Comparison of ENCODE assay signal across 8 mouse cellular contexts in the genomic region with DNA sequence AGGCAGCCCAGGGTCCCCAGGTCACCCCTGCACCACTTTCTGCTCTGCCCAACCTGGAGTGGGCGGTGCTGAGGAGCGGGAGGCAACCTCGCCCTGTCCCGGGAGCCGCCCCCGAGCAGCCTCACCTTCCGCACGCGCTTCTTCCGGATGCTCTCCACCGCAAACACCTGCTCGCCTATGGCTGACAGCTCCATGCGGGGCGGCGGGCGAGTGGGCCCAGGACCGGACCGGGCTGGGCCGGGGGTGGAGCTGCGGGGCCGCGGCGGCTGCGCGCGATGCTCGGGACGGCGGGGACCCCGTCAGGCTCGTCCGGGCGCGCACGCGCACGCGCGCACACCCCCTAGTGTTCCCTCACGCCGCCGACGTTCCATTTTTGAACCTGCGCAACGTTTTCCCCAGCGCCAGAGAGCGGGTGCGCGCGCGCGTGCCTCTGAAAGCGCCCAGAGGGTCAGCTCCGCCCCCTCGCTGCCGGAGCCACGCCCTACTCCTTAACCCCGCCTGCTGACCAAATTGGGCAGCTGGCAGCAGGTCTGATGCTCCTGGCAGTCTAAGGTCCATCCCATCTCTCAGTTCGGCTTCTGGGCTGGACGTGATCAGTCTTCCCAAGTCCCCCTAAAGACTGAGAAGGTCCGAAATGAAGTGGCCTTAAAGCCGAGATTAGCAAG. TPM values are rescaled to one million over a fixed set of nuclear protein-coding genes. Genes with fewer than 3 reads are reported as not detected.
DNase-seq lines count a peak whose midpoint lies in the region; ATAC-seq and TF ChIP-seq lines count a peak whose summit lies in the region.

No protein-coding gene starts in this region.

- no peak overlapping the region for H3K27ac ChIP-seq in embryonic facial prominence, embryonic 11.5 days (replicated peaks; ENCODE audit: low read depth, low read length)
- peak overlapping the region; percentile 40 for H3K27ac ChIP-seq in kidney, adult 2 months (ENCODE audit: insufficient read depth, low read depth, low read length)
- no peak overlapping the region for H3K27ac ChIP-seq in limb, embryonic 11.5 days (replicated peaks; ENCODE audit: low read depth, low read length)
- H3K27ac ChIP-seq in midbrain, embryonic 13.5 days, result no peak overlapping the region
- peak overlapping the region; percentile 47 for H3K27ac ChIP-seq in small intestine, adult 2 months (ENCODE audit: insufficient read depth, low read depth, low read length)

- H3K36me3 ChIP-seq in embryonic facial prominence, embryonic 11.5 days (replicated peaks; ENCODE audit: control insufficient read depth, insufficient read depth, low read depth, low read length), result no peaks in the 10 kb centered on the region
- no peaks in the 10 kb centered on the region for H3K36me3 ChIP-seq in kidney, adult 2 months (ENCODE audit: control insufficient read depth, insufficient read depth, low read length)
- no peaks in the 10 kb centered on the region for H3K36me3 ChIP-seq in limb, embryonic 11.5 days (ENCODE audit: control insufficient read depth, insufficient read depth, low read length)
- H3K36me3 ChIP-seq in midbrain, embryonic 13.5 days, result no peaks in the 10 kb centered on the region
- H3K36me3 ChIP-seq in small intestine, adult 2 months (ENCODE audit: control insufficient read depth, insufficient read depth, low read length), result no peaks in the 10 kb centered on the region

- peaks cover 18% of the 10 kb centered on the region for H3K27me3 ChIP-seq in embryonic facial prominence, embryonic 11.5 days (ENCODE audit: control insufficient read depth, insufficient read depth, low read length)
- H3K27me3 ChIP-seq in kidney, adult 2 months (replicated peaks; ENCODE audit: control insufficient read depth, insufficient read depth, low read length), result no peaks in the 10 kb centered on the region
- H3K27me3 ChIP-seq in limb, embryonic 11.5 days (ENCODE audit: control insufficient read depth, insufficient read depth, low read length), result peaks cover 41% of the 10 kb centered on the region
- H3K27me3 ChIP-seq in midbrain, embryonic 13.5 days, result peaks cover 30% of the 10 kb centered on the region
- peaks cover 14% of the 10 kb centered on the region for H3K27me3 ChIP-seq in small intestine, adult 2 months (ENCODE audit: control insufficient read depth, insufficient read depth, low read length)

- peak; percentile 96 for DNase-seq in adrenal gland, postnatal 14 days
- peak; percentile 91 for DNase-seq in embryonic facial prominence, embryonic 11.5 days (ENCODE audit: low spot score)
- DNase-seq in heart, adult 18-20 months, result peak; percentile 96 to 97
- peak; percentile 97 for DNase-seq in kidney, adult 2 months
- peak; percentile 87 for DNase-seq in limb, embryonic 11.5 days (ENCODE audit: low spot score)
- no peak for DNase-seq in MN1 (ENCODE audit: low spot score)

- peaks cover 6% of the 10 kb centered on the region; the same call in 1 of the 2 replicates for H3K4me1 ChIP-seq in embryonic facial prominence, embryonic 11.5 days (ENCODE audit: control insufficient read depth, insufficient read depth, low read length)
- peaks cover 9% of the 10 kb centered on the region; the same call in 1 of the 2 replicates for H3K4me1 ChIP-seq in kidney, adult 2 months (ENCODE audit: control insufficient read depth, insufficient read depth, low read length)
- peaks cover 16% of the 10 kb centered on the region; the same call in 1 of the 2 replicates for H3K4me1 ChIP-seq in limb, embryonic 11.5 days (ENCODE audit: control insufficient read depth, insufficient read depth, low read length)
- peaks cover 39% of the 10 kb centered on the region for H3K4me1 ChIP-seq in midbrain, embryonic 13.5 days (replicated peaks)
- peaks cover 18% of the 10 kb centered on the region; the same call in 1 of the 2 replicates for H3K4me1 ChIP-seq in small intestine, adult 2 months (ENCODE audit: control insufficient read depth, insufficient read depth, insufficient read length, low read length)

- ATAC-seq in embryonic facial prominence, embryonic 11.5 days (replicated peaks; ENCODE audit: insufficient number of reproducible peaks, low FRiP score, low TSS enrichment, low read depth), result peak; percentile 58
- ATAC-seq in limb, embryonic 11.5 days (ENCODE audit: insufficient number of reproducible peaks, low FRiP score, low TSS enrichment, low read depth), result no peak
- ATAC-seq in midbrain, embryonic 13.5 days, result peak; percentile 66

- TF ChIP-seq POLR2A in kidney, adult 2 months (IDR thresholded peaks at IDR 0.05; ENCODE audit: low read depth, low read length), result peak; percentile 4
- no peak for TF ChIP-seq POLR2A in small intestine, adult 2 months (IDR thresholded peaks at IDR 0.05; ENCODE audit: low read depth, low read length)

- no peaks in the 10 kb centered on the region for H3K9me3 ChIP-seq in embryonic facial prominence, embryonic 11.5 days (replicated peaks; ENCODE audit: control insufficient read depth, low read length)
- H3K9me3 ChIP-seq in limb, embryonic 11.5 days (ENCODE audit: control insufficient read depth, low read length), result no peaks in the 10 kb centered on the region
- no peaks in the 10 kb centered on the region for H3K9me3 ChIP-seq in midbrain, embryonic 13.5 days

- under 1% methylated on average over 60 of the region's 62 CpGs for WGBS in embryonic facial prominence, embryonic 11.5 days
- WGBS in kidney, adult 2 months, result under 1% methylated on average over 62 of the region's 62 CpGs
- WGBS in limb, embryonic 11.5 days, result 0% methylated on average over 61 of the region's 62 CpGs
- WGBS in midbrain, embryonic 13.5 days, result under 1% methylated on average over 58 of the region's 62 CpGs
- whole genome bisulfite sequencing in small intestine, adult 2 months, result under 1% methylated on average over 62 of the region's 62 CpGs

- H3K4me2 ChIP-seq in embryonic facial prominence, embryonic 11.5 days (ENCODE audit: low read depth, low read length), result peak overlapping the region; percentile 80
- peak overlapping the region; percentile 87 for H3K4me2 ChIP-seq in limb, embryonic 11.5 days (ENCODE audit: low read depth, severe bottlenecking)
- H3K4me2 ChIP-seq in midbrain, embryonic 13.5 days (replicated peaks), result peak overlapping the region; percentile 69

- peak overlapping the region; percentile 43 for H3K9ac ChIP-seq in embryonic facial prominence, embryonic 11.5 days (replicated peaks; ENCODE audit: low read length)
- H3K9ac ChIP-seq in limb, embryonic 11.5 days (ENCODE audit: low read length), result peak overlapping the region; percentile 53; the same call in 1 of the 2 replicates
- H3K9ac ChIP-seq in midbrain, embryonic 13.5 days (replicated peaks), result peak overlapping the region; percentile 69

- 0 out of 2 replicates have a peak, but pooled peaks have one; percentile 13 for TF ChIP-seq CTCF in kidney, adult 2 months (conservative IDR thresholded peaks at IDR 0.05; ENCODE audit: insufficient read depth, insufficient read length, low read depth, low read length)
- no peak for TF ChIP-seq CTCF in small intestine, adult 2 months (IDR thresholded peaks at IDR 0.05; ENCODE audit: extremely low read depth, insufficient read length, insufficient replicate concordance, low read depth, low read length)

- peak overlapping the region; percentile 64 for H3K4me3 ChIP-seq in embryonic facial prominence, embryonic 11.5 days (ENCODE audit: low read depth, low read length)
- peak overlapping the region; percentile 85 for H3K4me3 ChIP-seq in kidney, adult 2 months (ENCODE audit: insufficient read depth, low read depth, low read length)
- H3K4me3 ChIP-seq in limb, embryonic 11.5 days (ENCODE audit: low read depth, low read length), result peak overlapping the region; percentile 47
- H3K4me3 ChIP-seq in midbrain, embryonic 13.5 days (replicated peaks), result peak overlapping the region; percentile 67
- peak overlapping the region; percentile 76 for H3K4me3 ChIP-seq in small intestine, adult 2 months (ENCODE audit: low read depth, low read length)

RNA-seq across cellular contexts. Expression of a gene that starts 38.5 kb away (rescaled TPM):
- 7.2 and 12.8 TPM in 2 replicates for total RNA-seq in adrenal gland, postnatal 14 days (2021)
- polyA plus RNA-seq in embryonic facial prominence, embryonic 11.5 days (2014; fragmentation: Nextera tagmentation; extraction: Ambion mirVana), result 0.75 and 1.3 TPM in 2 replicates
- 10 to 100 TPM; 17.8 to 29.8 TPM for total RNA-seq in heart, adult 18-20 months (2021)
- 41.3 and 44.1 TPM in 2 replicates for polyA plus RNA-seq in kidney, adult 2 months (2012; rRNA removed)
- polyA plus RNA-seq in limb, embryonic 11.5 days (2014; fragmentation: Nextera tagmentation; extraction: Ambion mirVana), result 0.97 and 1.4 TPM in 2 replicates
- 3.0 and 4.3 TPM in 2 replicates for polyA plus RNA-seq in midbrain, embryonic 13.5 days (2015; fragmentation: Nextera tagmentation; extraction: Ambion mirVana)
- polyA plus RNA-seq in small intestine, adult 2 months (2012; rRNA removed), result 9.9 and 32.8 TPM in 2 replicates

RNA-seq across cellular contexts. Expression of a gene that starts 41.0 kb away (rescaled TPM):
- total RNA-seq in adrenal gland, postnatal 14 days (2021), result 19.8 and 38.2 TPM in 2 replicates
- polyA plus RNA-seq in embryonic facial prominence, embryonic 11.5 days (2014; fragmentation: Nextera tagmentation; extraction: Ambion mirVana), result 7.6 and 7.9 TPM in 2 replicates
- total RNA-seq in heart, adult 18-20 months (2021), result 10 to 100 TPM in 1 of 2 experiments, 1 to 10 TPM in 1; 6.8 to 10.6 TPM
- 9.5 and 13.4 TPM in 2 replicates for polyA plus RNA-seq in kidney, adult 2 months (2012; rRNA removed)
- 9.7 and 11.8 TPM in 2 replicates for polyA plus RNA-seq in limb, embryonic 11.5 days (2014; fragmentation: Nextera tagmentation; extraction: Ambion mirVana)
- 3.1 and 3.8 TPM in 2 replicates for polyA plus RNA-seq in midbrain, embryonic 13.5 days (2015; fragmentation: Nextera tagmentation; extraction: Ambion mirVana)
- polyA plus RNA-seq in small intestine, adult 2 months (2012; rRNA removed), result 9.3 and 21.1 TPM in 2 replicates

Comparison
In these comparisons a context has a peak if more than half of its experiments do, and no peak if none do; other contexts are left out.
1. H3K27ac ChIP-seq: peak in kidney, adult 2 months (single experiment) and small intestine, adult 2 months (single experiment); none in embryonic facial prominence, embryonic 11.5 days (single experiment), limb, embryonic 11.5 days (single experiment) and midbrain, embryonic 13.5 days (single experiment).
2. Peak in every context shown above with its lines, with median percentiles within 50 percentile points of each other: H3K4me2 ChIP-seq, H3K4me3 ChIP-seq and H3K9ac ChIP-seq.